Mouse (Mus musculus) B cell, adult (primary cell): Measurements from ENCODE around the gene Slc2a4. TPM values are rescaled to one million over a fixed set of nuclear protein-coding genes. Genes with fewer than 3 reads are reported as not detected.

Source experiments
- total RNA-seq: library from RNA; stranded (reverse); gene quantifications from 4 replicates; pipeline ENCODE4 v1.2.4, GENCODE M21; 2023; ENCODE audit not compliant: inconsistent age

Slc2a4 gene
- not detected in 4 replicates for total RNA-seq

DNA sequence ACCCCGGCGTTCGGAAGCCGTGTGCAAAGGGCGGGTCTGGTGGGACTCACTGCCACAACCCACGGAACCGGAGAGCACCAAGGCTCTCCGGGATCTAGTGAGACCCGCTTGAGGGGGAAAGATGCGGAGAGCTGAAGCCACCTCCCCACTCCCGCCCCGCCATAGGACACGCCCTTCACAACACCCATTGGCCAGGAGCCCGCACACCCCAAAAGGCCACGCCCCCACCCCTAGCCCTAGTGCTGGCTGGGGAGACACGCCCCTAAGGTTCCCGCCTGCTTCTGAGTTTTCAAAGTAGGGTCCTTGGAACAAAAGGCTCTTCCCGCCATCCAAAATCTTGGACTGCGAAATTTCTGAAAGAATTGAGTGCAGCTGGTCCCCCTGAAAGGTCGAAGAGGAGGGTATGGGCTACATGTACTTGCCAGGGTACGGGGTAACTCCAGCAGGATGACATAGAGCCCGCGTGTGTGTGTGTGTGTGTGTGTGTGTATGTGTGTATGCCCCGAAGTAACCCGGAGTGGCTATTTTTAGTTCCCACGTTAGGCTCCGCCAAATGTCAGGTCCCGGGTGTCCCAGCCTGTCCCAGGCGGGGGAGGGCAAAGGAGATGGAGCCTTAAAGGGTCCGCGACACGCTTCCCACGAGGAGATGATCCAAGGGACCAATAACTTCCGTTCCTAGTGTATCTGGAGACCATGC is at the start of gene Slc2a4:
TSS of gene Slc2a4 (minus strand) at position 123 of the 697 bp plus-strand sequence.

DNA sequence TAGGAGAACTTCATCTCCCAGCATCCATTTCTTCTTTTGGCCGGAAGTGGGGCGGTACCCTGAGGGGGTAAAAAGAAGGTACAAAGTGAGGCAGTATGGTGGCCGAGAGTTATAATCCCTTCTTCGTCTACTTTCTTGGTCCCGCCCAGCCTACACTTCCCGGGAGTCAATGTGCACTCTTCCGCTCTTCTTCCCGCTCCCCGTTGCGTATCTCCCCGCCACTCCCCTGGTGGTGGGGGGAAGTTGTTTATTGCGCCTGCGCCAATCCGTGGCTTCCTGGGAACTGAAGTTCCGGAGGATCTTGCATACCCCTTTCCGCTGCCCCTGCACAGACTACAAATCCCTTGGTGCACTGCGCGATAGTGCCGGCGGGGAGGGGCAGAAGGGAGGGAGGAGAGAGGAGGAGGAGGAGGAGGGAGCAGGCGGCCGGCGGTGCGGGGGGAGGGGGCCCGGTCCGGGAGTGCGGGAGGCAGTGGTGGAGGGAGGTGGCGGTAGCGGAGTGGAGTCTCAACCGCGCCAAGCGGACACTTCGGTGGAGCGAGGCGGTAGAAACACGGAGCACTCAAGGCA is 47.5 kb upstream of the Slc2a4 start, which contains the start of gene Phf23:
TSS of gene Phf23 (plus strand) at position 387 of the 570 bp plus-strand sequence.

DNA sequence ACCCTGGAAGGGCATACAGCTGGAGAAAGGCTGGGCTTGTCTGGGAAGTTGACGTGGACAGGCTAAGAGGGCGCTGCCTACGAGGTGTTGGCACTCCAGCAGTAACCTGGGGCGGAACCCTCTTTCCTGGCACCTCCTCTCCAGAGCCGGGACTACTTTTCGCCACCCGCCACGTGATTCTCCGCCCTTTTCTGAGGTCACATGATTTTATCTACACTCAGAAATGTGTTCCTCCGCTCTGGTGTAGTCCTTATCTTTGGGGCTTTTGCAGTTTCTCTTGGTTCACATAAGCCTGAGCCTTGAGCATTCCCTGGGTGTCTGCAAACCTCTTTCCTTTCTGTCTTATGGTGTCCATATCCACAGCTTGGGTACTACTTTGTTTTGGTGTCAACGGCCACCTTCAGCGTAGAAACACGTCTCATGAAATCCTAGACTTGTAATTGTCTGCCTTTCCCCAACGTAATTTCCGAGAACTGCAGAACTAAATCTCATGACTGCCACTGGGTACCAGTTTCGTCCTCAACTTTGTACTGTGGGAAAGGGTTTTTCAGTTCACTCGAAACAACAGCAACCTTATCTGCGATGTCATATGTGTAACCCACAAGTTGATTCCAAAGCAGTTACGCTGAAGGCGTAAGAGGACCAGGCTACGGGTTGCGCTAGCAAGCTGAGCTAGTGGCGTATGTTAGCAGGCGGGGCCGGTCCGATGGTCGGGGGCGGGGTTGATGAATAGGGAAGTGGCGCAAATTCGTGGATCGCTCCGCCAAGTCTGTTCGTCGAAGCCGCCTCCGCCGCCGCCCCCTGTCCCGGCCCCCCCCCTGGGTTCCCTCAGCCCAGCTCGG is 43.1 kb upstream of the Slc2a4 start, which contains the start of gene Gabarap:
TSS of gene Gabarap (plus strand) at position 294 of the 842 bp plus-strand sequence.

DNA sequence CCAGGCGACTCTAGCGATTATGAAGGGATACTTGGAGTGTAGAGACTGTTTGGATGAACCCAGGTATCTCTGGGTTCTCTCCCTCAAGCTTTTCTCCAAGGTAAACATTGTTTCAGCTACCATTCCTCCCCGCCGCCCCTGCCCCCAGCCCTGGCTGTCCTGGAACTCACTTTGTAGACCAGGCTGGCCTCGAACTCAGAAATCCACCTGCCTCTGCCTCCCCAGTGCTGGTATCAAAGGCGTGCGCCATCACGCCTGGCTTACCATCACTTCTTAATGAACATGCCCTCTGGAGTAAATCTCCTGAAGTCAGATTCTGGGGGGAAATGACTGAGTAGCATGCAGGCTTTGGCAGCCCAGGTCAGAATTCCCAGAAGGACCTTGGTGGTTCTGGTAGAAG is 34.2 kb upstream of the Slc2a4 start, which contains the start of gene Elp5:
TSS of gene Elp5 (minus strand) at position 293 of the 400 bp plus-strand sequence.

DNA sequence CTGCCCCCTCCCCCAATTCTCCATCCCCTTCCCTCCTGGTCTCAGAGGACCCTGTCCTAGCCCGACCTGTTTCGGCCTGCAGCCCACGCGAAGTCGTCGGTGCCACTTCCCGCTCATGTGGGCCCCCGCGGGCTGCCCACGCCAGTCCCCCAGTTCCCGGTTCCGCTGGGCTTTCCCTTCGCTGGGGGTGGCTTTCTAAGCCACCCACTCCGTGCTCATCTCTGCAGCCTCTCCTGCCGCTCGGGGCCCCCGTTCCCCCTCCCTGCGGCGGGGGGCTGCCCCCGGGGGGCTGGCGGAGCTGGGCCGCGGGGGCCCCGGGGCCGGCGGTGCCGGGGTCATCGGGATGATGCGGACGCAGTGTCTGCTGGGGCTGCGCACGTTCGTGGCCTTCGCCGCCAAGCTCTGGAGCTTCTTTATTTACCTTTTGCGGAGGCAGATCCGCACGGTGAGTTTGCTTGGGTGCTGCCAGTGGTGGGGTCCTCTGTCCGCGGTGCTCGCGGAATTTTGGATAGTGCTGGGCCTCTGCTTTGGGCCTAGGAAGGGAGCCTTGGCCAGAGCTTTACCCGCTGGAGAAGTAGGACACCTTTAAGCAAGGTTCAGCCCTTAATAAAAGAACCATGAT is 33.3 kb upstream of the Slc2a4 start, which contains the start of gene Ctdnep1:
TSS of gene Ctdnep1 (plus strand) at position 16 of the 622 bp plus-strand sequence.

DNA sequence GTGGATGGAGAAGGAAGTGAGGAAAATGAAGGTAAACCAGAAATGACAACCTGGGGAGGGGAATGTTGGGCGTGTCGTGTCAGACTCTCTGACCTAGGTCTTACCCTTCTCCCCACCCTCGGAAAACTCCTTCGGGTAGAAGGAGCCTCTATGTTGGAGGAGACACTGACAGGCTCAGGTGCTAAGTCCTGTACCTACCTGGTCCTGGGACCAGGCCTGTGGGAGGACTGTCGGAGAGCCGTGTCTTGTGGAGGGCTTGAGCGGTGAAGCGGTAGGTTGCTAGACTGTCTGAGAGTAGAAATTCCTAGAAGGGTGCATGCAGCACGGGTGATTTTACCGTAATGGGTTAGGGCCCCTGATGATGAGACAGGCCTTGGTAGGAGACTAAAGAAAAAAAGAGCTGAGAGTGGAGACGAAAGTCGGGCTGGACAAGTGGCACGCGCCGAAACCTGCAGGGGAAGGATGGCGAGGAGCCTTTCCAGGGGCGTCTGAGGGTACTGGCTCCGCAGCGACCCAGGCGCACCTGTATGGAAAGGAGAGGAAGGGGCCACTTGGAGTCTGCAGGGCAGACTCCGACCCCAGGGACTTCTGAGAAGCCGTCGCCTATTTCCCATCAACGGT is 16.8 kb upstream of the Slc2a4 start, which contains the start of gene Cldn7:
TSS of gene Cldn7 (plus strand) at position 130 of the 621 bp plus-strand sequence.

DNA sequence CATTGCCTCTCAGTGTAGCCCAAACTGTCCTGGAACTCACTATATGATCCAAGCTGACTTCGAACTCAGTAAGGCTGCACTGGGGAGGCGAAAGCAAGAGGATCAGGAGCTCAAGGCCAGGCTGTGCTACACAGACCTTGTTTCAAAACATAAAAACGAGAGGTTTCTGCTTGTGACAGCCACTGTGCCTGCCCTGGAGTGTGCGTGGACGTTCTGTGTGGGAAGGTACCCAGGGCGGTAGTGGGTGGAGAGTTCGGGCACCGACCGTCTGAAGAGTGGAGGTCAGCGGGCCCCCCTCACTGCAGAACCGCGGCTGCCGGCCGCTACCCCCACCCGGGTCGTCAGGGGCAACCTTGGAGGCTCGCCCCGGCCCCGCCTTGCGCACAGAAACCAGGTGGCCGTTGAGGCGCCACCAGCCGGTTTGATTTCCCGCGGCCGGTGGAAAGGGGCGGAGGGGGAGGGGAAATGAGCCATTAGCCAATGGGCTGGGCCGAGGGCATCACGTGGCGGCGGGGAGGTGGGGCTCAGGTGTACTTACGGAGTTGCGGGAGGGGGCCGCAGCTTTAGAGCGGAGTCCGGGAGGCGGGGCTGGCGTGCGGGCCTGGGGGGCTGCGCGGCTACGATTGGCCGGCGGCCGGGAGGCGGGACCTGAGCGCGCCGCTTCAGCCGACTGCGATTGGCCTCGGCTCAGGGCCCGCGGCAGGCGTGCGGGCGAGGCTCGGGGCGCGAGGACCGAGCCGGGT is 12.7 kb downstream of the Slc2a4 start, which contains the start of gene Ybx2:
TSS of gene Ybx2 (plus strand) at position 660 of the 743 bp plus-strand sequence.

DNA sequence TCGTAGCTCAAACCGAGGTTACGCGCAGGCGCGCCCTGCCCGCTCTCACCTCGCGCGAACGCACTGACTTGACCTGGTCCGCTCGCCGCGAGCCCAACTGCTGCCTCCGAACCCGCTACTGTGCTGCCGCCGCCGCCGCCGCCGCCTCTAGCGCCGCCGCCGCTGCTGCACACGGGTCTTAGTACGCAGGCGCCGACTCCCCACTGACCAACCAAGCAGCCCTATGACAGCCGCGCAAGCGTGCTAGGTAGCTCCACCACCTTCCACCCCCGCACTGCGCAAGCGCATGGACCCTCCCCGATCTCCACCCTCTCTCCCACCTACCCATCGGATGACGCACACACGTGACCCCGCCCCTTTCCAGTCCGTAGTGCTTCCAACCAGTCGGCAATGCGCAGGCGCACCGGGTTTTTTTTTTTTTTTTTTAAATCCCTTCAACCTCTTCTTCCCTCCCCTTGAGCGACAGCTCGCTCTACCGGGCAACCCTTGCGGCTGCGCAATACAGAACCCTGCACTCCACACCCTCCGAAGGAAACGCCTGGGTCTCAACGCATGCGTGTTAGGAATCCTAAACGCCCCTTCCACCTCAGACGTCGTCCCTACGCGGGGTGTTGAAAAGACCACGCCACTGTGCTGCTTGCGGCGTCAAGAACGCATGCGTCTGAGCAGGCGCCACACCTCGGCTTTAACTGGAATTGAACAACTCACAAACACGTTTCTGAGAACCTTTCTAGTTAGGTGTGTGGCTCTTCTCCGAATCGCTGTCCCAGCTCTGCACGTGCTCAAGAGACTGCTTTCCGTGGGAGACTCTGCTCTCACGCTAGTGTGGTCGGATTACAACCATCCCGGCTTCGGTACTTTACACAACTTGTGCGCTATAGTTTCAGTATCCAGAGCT is 26.6 kb downstream of the Slc2a4 start, which contains the start of gene Eif5a:
TSS of gene Eif5a (minus strand) at position 845 of the 898 bp plus-strand sequence.

DNA sequence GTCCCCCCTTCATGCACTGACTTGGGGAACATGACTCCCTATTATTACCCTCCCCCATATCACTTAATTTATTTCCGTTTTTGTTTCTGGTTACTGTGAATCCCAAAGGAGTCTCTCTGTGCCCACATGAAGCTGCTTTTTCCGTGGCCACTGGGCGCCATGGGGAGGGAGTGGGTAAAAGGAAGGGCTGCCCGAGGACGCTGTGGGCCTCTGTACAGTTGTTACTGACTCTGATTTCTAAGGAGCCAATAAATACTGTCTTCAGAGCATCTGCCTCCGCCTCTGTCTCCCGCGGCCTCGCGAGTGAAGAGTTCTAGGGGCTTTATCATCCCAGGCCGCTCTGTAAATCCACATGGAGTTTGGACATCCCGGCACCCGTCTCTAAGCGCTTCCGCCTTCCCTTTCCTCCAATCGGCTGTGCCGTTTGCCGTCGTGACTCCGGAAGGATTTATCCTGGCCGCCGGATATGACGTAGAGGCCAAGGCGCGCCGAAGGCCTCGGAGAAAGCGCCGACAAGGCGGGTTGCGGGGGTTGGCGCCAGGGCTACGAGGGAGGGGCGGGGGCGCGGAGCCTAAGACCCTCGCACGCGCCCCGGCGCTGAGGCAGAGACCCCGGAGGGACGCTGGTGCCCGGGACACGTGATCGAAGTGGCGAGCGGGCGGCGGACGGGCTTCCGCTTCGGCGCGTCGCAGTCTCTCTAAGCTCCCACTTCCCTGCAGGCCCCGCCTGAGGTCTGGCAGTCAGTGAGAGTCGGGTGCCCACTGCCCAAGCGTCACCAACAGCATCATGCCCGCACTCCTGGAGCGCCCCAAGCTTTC is 34.2 kb downstream of the Slc2a4 start, which contains the start of gene Gps2:
TSS of gene Gps2 (plus strand) at position 335 of the 818 bp plus-strand sequence.

DNA sequence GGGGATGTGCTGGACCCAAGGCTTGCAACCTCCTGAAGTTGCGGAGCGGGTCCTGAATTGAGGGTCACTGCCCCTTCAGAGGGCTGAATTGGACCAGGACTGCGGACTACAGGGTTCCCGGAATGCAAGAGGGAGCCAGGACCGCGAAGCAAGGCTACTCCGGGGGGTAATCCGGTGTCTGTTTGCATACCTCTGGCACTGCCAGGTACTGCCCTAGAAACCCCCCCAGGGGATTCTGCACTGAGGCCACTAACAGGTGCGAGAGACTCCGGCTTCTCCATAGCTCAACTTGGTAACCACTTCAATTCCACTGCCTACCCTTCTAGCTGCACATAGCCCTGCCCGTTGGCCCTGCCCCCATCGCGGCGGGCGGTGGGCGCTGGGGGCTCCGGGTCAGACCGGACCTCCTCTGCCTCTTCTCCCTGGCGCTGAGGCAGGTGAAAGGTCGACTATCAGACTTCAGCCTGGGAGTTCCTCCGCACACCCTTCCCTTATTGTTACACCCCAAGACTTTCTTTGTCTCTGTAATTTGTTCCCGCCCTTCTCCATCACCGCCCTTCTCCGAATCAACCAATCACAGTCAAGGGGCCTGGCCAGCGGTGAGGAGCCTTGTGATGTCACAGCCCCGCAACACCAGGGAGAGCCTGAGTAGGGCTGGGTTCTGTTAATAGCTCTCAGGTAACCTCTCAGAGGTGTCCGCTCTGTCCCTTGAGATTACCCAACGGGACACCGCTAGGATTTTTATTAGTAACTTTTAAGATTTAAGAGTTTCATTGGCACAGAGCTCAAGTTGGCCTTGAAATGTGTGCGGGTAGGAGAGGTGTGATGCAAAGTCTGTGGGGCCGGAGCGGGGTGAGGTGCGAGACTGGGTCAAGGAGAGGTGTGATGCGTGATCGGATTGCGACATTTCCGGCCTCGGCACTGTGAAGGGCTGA is 47.2 kb downstream of the Slc2a4 start, which contains the start of the genes 2810408A11Rik and Neurl4:
TSS of gene 2810408A11Rik (minus strand) at position 517 of the 935 bp plus-strand sequence.
TSS of gene Neurl4 (plus strand) at position 602 of the 935 bp plus-strand sequence.

DNA sequence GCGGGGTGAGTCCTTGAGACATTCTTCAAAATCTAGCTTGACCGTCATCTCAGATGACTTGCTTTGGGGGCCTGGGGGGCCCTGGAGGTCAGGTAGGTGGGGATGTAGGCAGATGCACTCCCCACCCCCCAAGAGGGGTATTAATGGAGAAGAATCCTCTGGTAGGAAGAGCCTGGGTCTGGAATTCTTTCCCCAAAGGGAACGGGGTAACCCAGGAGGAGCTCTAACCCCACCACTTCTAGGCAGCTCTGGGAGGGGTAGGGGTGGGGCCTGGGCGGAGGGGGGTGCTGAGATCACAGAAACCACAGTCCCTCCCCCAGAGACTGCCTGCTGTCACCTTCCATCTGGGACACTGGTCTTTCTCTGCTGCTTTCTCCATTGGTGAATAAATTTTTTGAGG is 52.7 kb downstream of the Slc2a4 start, which contains the start of gene Acap1:
TSS of gene Acap1 (minus strand) at position 249 of the 400 bp plus-strand sequence.

Other genes starting within 250 kb of the Slc2a4 start
- 231 to 244 TPM (median 242 TPM) in 4 replicates for gene Polr2a, start 189.6 kb downstream of the Slc2a4 start, total RNA-seq
- gene Slc35g3, start 186.2 kb downstream of the Slc2a4 start, total RNA-seq = not detected in 4 replicates
- 52.3 to 57.6 TPM (median 54.5 TPM) in 4 replicates for gene Zbtb4, start 182.3 kb downstream of the Slc2a4 start, total RNA-seq
- 8.3 to 11.3 TPM (median 10.1 TPM) in 4 replicates for gene Chrnb1, start 152.2 kb downstream of the Slc2a4 start, total RNA-seq
- gene Fgf11, start 146.3 kb downstream of the Slc2a4 start, total RNA-seq = 0.16 to 0.27 TPM in 2 of 4 replicates, not detected in the others
- gene Tmem102, start 142.6 kb downstream of the Slc2a4 start, total RNA-seq = not detected in 4 replicates
- gene Gm39566, start 132.9 kb downstream of the Slc2a4 start, total RNA-seq = not detected in 4 replicates
- gene Spem2, start 129.7 kb downstream of the Slc2a4 start, total RNA-seq = not detected in 4 replicates
- gene Spem1, start 126.0 kb downstream of the Slc2a4 start, total RNA-seq = not detected in 4 replicates
- 0.24 to 1.3 TPM (median 0.59 TPM) in 4 replicates for gene Nlgn2, start 110.4 kb downstream of the Slc2a4 start, total RNA-seq
- 30.9 to 38.6 TPM (median 37.0 TPM) in 4 replicates for gene Tmem256, start 109.7 kb downstream of the Slc2a4 start, total RNA-seq
- 9.8 to 13.0 TPM (median 11.5 TPM) in 4 replicates for gene Plscr3, start 101.8 kb downstream of the Slc2a4 start, total RNA-seq
- gene Tnk1, start 89.5 kb downstream of the Slc2a4 start, total RNA-seq = not detected in 4 replicates
- gene Tmem95, start 70.2 kb downstream of the Slc2a4 start, total RNA-seq = not detected in 4 replicates
- 1.8 to 2.3 TPM (median 2.0 TPM) in 4 replicates for gene Kctd11, start 66.8 kb downstream of the Slc2a4 start, total RNA-seq
- gene Acap1, start 52.6 kb downstream of the Slc2a4 start, total RNA-seq = 477 to 556 TPM (median 497 TPM) in 4 replicates
- 2.1 to 2.7 TPM (median 2.3 TPM) in 4 replicates for gene 2810408A11Rik, start 47.2 kb downstream of the Slc2a4 start, total RNA-seq
- 55.7 to 74.4 TPM (median 62.8 TPM) in 4 replicates for gene Neurl4, start 47.1 kb downstream of the Slc2a4 start, total RNA-seq
- gene Gps2, start 34.3 kb downstream of the Slc2a4 start, total RNA-seq = 138 to 159 TPM (median 142 TPM) in 4 replicates
- gene Eif5a, start 26.2 kb downstream of the Slc2a4 start, total RNA-seq = 362 to 387 TPM (median 377 TPM) in 4 replicates
- gene Ybx2, start 12.4 kb downstream of the Slc2a4 start, total RNA-seq = not detected in 4 replicates
- not detected in 4 replicates for gene Cldn7, start 16.6 kb upstream of the Slc2a4 start, total RNA-seq
- gene Ctdnep1, start 33.0 kb upstream of the Slc2a4 start, total RNA-seq = 103 to 123 TPM (median 108 TPM) in 4 replicates
- gene Elp5, start 34.3 kb upstream of the Slc2a4 start, total RNA-seq = 34.4 to 62.8 TPM (median 46.7 TPM) in 4 replicates
- 311 to 355 TPM (median 331 TPM) in 4 replicates for gene Gabarap, start 43.0 kb upstream of the Slc2a4 start, total RNA-seq
- gene Phf23, start 47.6 kb upstream of the Slc2a4 start, total RNA-seq = 52.7 to 62.9 TPM (median 56.6 TPM) in 4 replicates
- gene Dvl2, start 52.4 kb upstream of the Slc2a4 start, total RNA-seq = 48.4 to 53.5 TPM (median 51.0 TPM) in 4 replicates
- gene Acadvl, start 67.2 kb upstream of the Slc2a4 start, total RNA-seq = 53.0 to 60.7 TPM (median 59.3 TPM) in 4 replicates
- 3.5 to 5.4 TPM (median 4.2 TPM) in 4 replicates for gene Dlg4, start 68.8 kb upstream of the Slc2a4 start, total RNA-seq
- not detected in 4 replicates for gene Asgr1, start 105.9 kb upstream of the Slc2a4 start, total RNA-seq
- gene Asgr2, start 144.5 kb upstream of the Slc2a4 start, total RNA-seq = not detected in 4 replicates
- gene Mgl2, start 182.1 kb upstream of the Slc2a4 start, total RNA-seq = not detected in 4 replicates
- 0.57 TPM in 1 of 4 replicates, not detected in the others for gene Clec10a, start 208.0 kb upstream of the Slc2a4 start, total RNA-seq